Mouse (Mus musculus) heart, embryonic 14.5 days (tissue): ENCODE data around the gene Bnip1. TPM values are rescaled to one million over a fixed set of nuclear protein-coding genes. Genes with fewer than 3 reads are reported as not detected.

ENCODE experiments used
- ATAC-seq: fragments of 200-750 bp; cut with Nextera tagmentation; 2 replicates; pipeline ENCODE4 v1.8.0; 2017; ENCODE audit warnings: low read depth, moderate TSS enrichment; ENCODE audit not compliant: insufficient number of reproducible peaks, insufficient read depth, low FRiP score
- H3K27ac ChIP-seq, 2 experiments: fragments of 200-500 bp in 1 of 2; fragments of 300-500 bp in 1 of 2; sonication (generic) in 1 of 2; replicated peaks in 1 of 2; 2 replicates each; pipeline ENCODE4 v1.5.1; 2012 to 2014; ENCODE audit warnings: low read depth in 2 of 2, low read length in 2 of 2, control low read depth in 1 of 2, mild to moderate bottlenecking in 1 of 2, mixed read lengths in 1 of 2; ENCODE audit not compliant: control insufficient read depth in 1 of 2, insufficient read depth in 1 of 2
- H3K27me3 ChIP-seq: fragments of 300-500 bp; sonication (generic); 2 replicates; pipeline ENCODE4 v1.6.1; 2014; ENCODE audit warnings: mild to moderate bottlenecking, low read length, control low read depth; ENCODE audit not compliant: control insufficient read depth, insufficient read depth
- H3K36me3 ChIP-seq: fragments of 300-500 bp; sonication (generic); 2 replicates; pipeline ENCODE4 v1.6.1; 2014; ENCODE audit warnings: mild to moderate bottlenecking, control low read depth, low read length, mixed read lengths; ENCODE audit not compliant: control insufficient read depth, insufficient read depth
- H3K4me1 ChIP-seq, 2 experiments: fragments of 200-500 bp in 1 of 2; fragments of 300-500 bp in 1 of 2; sonication (generic) in 1 of 2; 2 replicates each; pipeline ENCODE4 v1.6.1; 2012 to 2014; ENCODE audit warnings: low read length in 2 of 2, control low read depth in 1 of 2, mixed read lengths in 1 of 2; ENCODE audit not compliant: control insufficient read depth in 2 of 2, insufficient read depth in 2 of 2
- H3K4me2 ChIP-seq: fragments of 300-500 bp; sonication (generic); 2 replicates; pipeline ENCODE4 v1.6.1; 2014; ENCODE audit warnings: mild to moderate bottlenecking, low read length
- H3K4me3 ChIP-seq, 2 experiments: fragments of 200-500 bp in 1 of 2; fragments of 300-500 bp in 1 of 2; sonication (generic) in 1 of 2; 2 replicates each; pipeline ENCODE4 v1.5.1; 2012 to 2014; ENCODE audit warnings: low read length in 2 of 2, mild to moderate bottlenecking in 2 of 2, control low read depth in 1 of 2, low read depth in 1 of 2, moderate library complexity in 1 of 2; ENCODE audit not compliant: control insufficient read depth in 1 of 2, insufficient read depth in 1 of 2
- H3K9ac ChIP-seq: fragments of 300-500 bp; sonication (generic); 2 replicates; pipeline ENCODE4 v1.6.1; 2014; ENCODE audit warnings: mild to moderate bottlenecking, low read length
- H3K9me3 ChIP-seq: fragments of 300-500 bp; sonication (generic); 2 replicates; pipeline ENCODE4 v1.6.1; 2016; ENCODE audit warnings: low read length, control low read depth; ENCODE audit not compliant: control insufficient read depth
- WGBS: fragments of 180-500 bp; shearing (Covaris S2); extraction: QIAGEN DNeasy Blood & Tissue Kit; methylation state at CpG from one replicate; pipeline ENCODE4 v1.1.7; 2014; 5-methylcytosine and 5-hydroxymethylcytosine counted together
- polyA plus RNA-seq: library from polyadenylated mRNA; unstranded; fragments of >200 nt; fragmentation: Nextera tagmentation; extraction: Ambion mirVana; gene quantifications from 2 replicates; pipeline ENCODE4 v1.2.1, GENCODE M21; 2014

Gene Bnip1
- polyA plus RNA-seq, 1 experiment from 2014 or later, result 54.9 TPM

DNA sequence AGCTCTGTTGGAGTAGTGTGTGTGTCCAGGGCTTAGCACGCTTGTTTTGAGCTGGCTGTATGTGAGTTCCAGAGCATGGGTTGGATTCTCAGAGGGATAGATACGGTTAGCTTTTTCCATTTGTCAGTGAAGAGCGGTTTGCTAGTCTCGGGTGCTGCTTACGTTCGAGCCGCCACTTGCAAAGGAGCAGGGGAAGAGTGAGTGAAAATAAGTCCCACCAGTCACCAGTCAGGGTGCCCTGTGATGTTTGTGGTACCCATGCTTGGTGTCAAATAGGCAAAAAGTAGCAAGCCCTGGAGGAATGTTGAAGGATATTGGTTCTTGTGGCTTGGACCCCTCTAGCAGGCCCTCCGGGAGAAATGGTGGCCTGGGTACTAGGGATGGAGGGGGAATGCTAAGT is 8.1 kb downstream of the Bnip1 start:
- Histone ChIP-seq H3K9me3 (no peaks in the 10 kb centered on the region), H3K4me3 (no peak overlapping the region), H3K27me3 (no peaks in the 10 kb centered on the region), H3K27ac (no peak overlapping the region), H3K9ac (no peak overlapping the region), H3K4me1 (no peaks in the 10 kb centered on the region), H3K4me2 (no peak overlapping the region), H3K36me3 (peaks cover 94% of the 10 kb centered on the region)
- ATAC-seq, result no peak
- 93% methylated on average over 8 of the region's 8 CpGs for WGBS

DNA sequence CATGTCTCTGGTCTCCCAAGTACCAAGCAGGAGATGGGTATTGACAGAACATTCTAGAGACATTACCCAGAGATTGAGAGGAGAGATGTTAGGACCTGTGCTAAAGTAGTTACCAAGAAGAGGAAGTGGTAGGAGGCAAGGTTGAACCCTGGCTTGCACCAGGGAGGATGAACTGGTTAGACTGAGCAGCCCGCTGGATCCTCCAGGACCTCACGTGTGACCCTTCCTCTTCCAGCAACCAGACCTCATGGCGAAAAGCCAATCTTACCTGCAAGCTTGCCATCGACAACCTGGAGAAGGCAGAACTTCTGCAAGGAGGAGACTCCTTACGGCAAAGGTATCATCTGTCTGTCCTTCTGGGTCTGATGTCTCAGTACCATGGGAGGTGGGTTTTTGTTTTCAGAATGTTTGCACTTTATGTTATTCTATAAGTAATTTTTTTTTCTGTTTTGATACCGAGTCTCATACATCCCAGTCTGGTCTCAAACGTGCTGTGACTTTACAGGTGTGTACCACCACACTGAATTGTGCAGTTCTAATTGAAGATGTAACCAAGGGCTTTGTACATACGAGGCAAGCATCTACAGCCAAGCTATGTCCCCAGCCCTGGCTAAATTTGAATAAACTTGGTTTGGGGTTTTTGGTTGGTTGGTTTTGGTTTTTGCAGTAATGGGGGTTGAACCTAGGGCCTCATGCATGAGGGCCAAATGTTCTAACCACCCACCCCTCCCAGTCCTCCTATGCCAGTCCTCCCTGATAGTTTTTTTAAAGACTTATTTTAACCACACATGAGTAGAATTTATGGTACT is 8.8 kb downstream of the Bnip1 start:
- H3K27me3 ChIP-seq, result no peaks in the 10 kb centered on the region
- 86% methylated on average over 8 of the region's 8 CpGs for WGBS
- peaks cover 0 to 3% of the 10 kb centered on the region in 2 experiments; a peak in 1 of 4 replicates for H3K4me1 ChIP-seq
- no peak overlapping the region for H3K27ac ChIP-seq
- H3K36me3 ChIP-seq, result peaks cover 87% of the 10 kb centered on the region
- no peak for ATAC-seq
- no peak overlapping the region for H3K4me2 ChIP-seq
- H3K9ac ChIP-seq, result no peak overlapping the region
- H3K9me3 ChIP-seq, result no peaks in the 10 kb centered on the region
- H3K4me3 ChIP-seq, result no peak overlapping the region

DNA sequence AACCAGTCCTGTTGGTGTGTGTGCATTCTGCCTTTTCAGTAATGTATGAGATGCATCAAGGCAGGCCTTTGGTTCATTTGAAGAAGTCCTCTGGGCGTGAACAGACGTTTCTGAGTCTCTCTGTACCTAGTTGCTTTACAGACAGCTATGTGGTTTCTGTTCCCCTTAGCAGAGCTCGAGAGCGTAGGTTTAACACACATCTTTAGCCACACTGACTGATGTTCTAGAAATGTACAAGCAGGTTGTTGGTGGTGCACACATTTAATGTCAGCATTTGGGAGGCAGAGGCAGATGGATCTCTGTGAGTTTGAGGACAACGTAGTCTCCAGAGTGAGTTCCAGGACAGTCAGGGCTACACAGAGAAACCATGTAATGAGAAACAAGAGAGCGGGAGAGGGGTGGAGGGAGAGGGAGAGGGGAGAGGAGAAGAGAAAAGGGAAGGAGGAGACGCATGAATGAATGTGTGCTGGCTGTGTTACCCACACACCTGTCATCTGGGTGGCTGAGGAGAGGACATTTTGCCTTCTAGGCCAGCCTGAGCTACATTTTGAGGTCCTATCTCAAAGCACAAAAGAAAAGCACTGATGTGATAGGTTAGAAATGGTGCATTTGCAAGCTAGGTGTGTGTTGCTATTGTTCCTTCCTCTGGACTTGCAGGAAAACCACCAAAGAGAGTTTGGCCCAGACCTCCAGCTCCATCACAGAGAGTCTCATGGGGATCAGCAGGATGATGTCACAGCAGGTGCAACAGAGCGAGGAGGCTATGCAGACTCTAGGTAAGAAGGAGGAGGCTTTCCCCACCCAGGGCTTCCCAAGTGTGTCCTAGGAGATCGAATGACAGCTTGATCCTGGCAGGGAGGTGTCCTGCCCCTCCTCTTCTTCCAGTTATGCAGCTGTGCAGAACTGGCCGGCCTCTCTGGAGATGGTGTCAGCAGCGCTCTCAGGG is 9.7 kb downstream of the Bnip1 start:
- no peak for ATAC-seq
- Histone ChIP-seq H3K27me3 (no peaks in the 10 kb centered on the region), H3K4me3 (no peak overlapping the region), H3K4me2 (no peak overlapping the region), H3K9ac (no peak overlapping the region), H3K36me3 (peaks cover 78% of the 10 kb centered on the region), H3K27ac (no peak overlapping the region), H3K9me3 (no peaks in the 10 kb centered on the region), H3K4me1 (peaks cover 0 to 12% of the 10 kb centered on the region in 2 experiments; a peak in 3 of 4 replicates)
- 84% methylated on average over 11 of the region's 11 CpGs for WGBS

DNA sequence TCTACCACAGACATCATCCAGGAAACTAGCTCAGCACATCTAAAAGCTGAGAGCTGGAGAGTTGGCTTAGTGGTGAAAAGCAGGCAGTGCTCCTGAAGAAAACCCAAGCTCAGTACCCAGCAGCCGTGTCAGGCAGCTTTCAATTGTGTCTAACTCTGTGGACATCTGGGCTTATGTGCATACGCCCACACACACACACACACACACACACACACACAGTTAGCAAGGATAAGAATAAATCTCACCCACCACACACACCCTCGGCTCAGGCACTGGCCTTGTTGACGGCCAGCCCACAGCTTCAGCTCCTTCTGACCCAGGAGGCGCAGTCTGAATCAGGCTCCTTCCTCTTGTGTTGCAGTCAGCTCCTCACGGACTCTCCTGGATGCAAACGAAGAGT is 10.7 kb downstream of the Bnip1 start:
- Histone ChIP-seq H3K9ac (no peak overlapping the region), H3K4me3 (no peak overlapping the region), H3K4me2 (no peak overlapping the region), H3K9me3 (no peaks in the 10 kb centered on the region), H3K27me3 (no peaks in the 10 kb centered on the region), H3K4me1 (peaks cover 0 to 12% of the 10 kb centered on the region in 2 experiments; a peak in 3 of 4 replicates), H3K27ac (no peak overlapping the region), H3K36me3 (peaks cover 70% of the 10 kb centered on the region)
- WGBS, result 81% methylated on average over 7 of the region's 7 CpGs
- ATAC-seq, result no peak

DNA sequence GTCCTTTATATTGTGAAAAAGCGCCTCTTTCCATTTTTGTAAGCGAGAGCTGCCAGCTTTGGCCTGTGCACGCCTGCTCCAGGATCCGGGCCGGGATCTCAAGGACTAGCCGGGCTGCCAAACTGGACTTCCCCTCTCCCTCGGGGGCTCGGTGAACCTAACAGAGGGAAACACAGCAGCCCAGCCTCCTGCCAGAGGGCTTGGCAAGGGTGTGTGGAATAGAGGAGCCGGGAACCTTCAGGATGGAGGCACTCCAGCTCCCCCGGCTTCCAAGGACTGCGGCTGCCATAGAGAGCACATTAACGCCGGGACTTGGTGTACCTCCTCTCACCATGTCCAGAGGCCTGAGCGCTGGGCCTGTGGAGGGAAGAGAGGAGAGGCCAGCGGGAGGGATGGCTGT is 11.2 kb downstream of the Bnip1 start:
- H3K27ac ChIP-seq, result no peak overlapping the region
- H3K9ac ChIP-seq, result no peak overlapping the region
- H3K4me1 ChIP-seq, result peaks cover 0 to 17% of the 10 kb centered on the region in 2 experiments; a peak in 3 of 4 replicates
- ATAC-seq, result no peak
- H3K4me2 ChIP-seq, result no peak overlapping the region
- WGBS, result 89% methylated on average over 15 of the region's 15 CpGs
- peaks cover 64% of the 10 kb centered on the region for H3K36me3 ChIP-seq
- H3K27me3 ChIP-seq, result no peaks in the 10 kb centered on the region
- H3K4me3 ChIP-seq, result no peak overlapping the region
- H3K9me3 ChIP-seq, result no peaks in the 10 kb centered on the region

DNA sequence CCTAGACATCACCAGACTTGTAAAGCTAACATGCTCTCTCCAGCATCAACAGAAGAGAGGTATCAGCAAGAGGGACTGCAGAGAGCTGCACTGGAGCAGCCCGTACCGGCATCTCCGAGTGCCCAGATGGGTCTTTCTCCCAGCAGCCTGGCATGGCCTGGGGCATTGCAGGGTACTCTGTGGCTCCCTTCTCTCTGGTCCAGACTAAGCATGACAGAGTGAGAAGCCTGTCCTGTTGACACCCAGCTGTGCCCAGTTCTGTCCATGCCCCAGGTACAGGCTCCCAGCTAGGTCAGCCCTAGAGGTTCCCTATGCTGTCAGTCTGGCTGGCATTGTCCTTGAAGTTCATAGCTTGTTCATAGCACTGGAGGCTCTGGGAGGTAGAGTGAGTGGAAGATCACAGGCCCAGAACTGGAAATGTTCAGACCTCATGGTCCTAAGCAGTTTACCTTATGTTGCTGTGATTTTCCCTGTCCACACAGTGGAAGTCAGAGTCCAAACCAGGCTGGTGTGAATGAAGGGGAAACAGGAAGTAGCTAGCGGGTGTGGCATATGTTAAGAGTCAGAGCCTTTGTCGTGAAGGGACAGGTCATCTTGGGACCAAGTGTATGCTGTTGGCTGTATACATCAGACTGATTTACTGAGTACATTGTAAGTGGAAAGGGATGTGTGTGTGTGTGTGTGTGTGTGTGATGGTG is 12.4 kb downstream of the Bnip1 start:
- peaks cover 56% of the 10 kb centered on the region for H3K36me3 ChIP-seq
- H3K27ac ChIP-seq, result no peak overlapping the region
- ATAC-seq, result no peak
- WGBS, result 79% methylated on average over 5 of the region's 5 CpGs
- H3K9ac ChIP-seq, result no peak overlapping the region
- H3K9me3 ChIP-seq, result no peaks in the 10 kb centered on the region
- H3K27me3 ChIP-seq, result no peaks in the 10 kb centered on the region
- no peak overlapping the region for H3K4me3 ChIP-seq
- H3K4me1 ChIP-seq, result peaks cover 7 to 24% of the 10 kb centered on the region in 2 experiments
- no peak overlapping the region for H3K4me2 ChIP-seq

DNA sequence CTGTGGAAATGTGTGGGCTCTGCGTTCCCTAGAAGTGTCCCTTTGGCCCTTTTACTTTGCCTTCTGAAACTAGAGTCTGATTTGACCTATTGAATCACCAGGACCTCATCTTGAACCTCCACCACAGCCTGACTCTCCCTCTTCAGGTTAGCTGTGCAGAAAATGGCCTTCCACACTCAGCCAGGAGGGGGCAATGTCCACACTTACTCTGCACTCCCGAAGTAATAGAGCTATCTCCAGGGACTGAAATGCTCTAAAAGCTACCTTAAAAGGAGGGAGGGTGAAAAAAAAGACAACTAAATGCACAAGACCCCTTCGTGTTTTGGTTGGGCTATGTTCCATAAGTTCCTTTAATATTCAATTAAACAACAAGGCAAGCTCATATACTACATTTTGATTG is 13.9 kb downstream of the Bnip1 start:
- H3K4me2 ChIP-seq, result peak overlapping the region; percentile 11; the same call in 1 of the 2 replicates
- no peak overlapping the region; the same call in 1 of the 2 replicates for H3K9ac ChIP-seq
- H3K4me1 ChIP-seq, result peaks cover 7 to 24% of the 10 kb centered on the region in 2 experiments
- no peaks in the 10 kb centered on the region for H3K27me3 ChIP-seq
- no peak overlapping the region for H3K4me3 ChIP-seq
- no peak overlapping the region for H3K27ac ChIP-seq
- 14% methylated on average over 3 of the region's 3 CpGs for WGBS
- no peak; the same call in 1 of the 2 replicates for ATAC-seq
- no peaks in the 10 kb centered on the region for H3K9me3 ChIP-seq
- H3K36me3 ChIP-seq, result peaks cover 40% of the 10 kb centered on the region
